Mouse (Mus musculus) CD4-positive helper T cell, adult 2 months (primary cell): ENCODE measurements at regions not wholly inside any gene's neighbourhood (a gene's known extent, or its start where the extent isn't known, plus 50 kb on each side); places are given as distances from the start of the nearest gene placed in this dataset.

Experiments used
- DNase-seq: peaks from one replicate; pipeline ENCODE4 v3.0.0-alpha.2; 2012; ENCODE audit warnings: low read depth, missing footprints, low spot score

DNA sequence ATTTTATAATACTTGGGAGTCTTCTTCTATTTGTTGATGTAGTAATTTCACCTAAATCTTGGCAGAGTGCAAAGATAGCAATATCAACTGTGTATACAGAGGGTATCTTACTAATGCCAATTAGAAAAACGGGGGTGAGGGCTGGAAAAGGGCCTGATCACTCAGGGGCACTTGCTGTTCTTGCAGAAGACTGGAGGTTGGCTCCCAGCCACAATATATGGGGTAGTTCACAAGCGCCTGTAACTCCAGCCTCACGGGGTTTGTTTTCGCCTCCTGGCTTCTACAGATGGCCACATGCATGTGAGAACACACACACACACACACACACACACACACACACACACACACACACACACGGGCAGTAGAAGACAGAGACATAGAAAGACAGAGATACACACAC lies 185.7 kb downstream of the Plk2 start:
- DNase-seq: no peak

DNA sequence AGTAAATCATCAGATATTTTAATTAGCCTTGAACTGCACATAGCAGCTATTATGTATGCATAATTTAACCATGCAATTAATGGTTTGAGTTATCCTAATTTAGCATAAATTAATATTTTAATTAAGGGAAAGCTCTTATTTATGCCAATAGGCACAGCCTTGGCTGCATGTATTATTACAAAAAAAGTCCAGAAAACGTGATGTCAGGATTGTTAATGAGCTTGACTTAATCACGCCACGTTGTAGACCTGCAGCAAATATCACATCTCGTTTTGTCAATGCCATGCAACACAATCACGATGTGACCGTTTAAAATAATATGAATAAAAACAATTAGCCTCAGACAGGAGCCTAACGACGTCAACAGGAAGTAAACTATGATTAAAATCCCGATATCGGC lies 189.9 kb downstream of the Plk2 start:
- DNase-seq: no peak

DNA sequence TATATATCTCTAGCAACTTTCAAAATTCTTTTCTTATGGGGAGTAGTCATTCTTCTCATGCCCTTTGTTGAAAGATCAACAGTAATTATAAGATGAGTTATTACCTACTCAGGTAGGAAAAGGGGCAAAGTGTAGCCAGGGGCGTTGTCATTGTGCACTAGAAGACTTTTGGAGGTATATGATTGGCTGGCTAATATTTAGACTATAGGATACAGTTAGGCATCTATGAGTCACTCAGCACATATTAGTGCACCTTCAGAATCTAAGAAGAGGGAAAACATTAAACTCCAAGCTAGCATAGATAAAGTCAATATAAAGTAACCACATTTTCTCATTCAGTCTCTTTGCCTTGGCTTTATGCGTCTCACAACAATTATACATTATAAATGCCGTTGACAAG lies 199.8 kb downstream of the Plk2 start:
- no peak for DNase-seq

DNA sequence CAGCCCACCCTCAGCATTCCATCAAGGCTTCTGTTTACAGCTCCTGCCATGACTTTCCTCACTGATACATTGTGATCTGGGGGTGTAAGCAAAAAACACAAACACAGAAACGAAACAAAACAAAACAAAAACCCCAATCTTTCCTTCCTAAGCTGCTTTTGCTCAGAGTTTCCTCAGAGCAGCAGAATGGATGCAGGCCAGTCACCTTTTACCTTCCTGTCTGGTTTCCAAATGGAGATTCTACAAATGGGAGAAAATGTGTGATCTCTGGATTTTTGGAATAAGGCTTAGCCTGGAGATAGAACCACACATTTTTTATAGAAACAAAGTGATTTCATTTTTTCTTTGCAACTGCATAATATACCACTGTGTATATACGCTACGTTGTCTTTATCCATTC lies 204.8 kb downstream of the Plk2 start:
- DNase-seq: no peak

DNA sequence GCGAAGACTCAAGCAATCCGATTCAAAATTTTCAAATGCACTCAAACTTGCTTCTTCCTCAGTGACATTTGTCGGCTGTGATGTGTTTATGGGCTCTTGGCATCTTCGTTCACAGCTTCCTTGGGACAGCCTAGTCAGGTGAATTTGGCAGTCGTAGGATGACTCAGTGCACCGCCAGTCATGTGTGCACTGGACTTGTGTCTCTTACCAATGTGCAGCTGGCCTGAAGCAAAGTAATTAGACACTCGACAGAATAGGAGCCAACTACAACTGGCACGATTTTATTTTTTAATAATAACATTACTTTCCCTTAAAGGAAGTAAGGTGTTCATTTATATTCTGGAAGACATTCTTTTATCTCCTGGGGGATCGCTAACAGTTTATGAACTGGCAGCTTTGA lies 205.5 kb downstream of the Plk2 start:
- no peak for DNase-seq

DNA sequence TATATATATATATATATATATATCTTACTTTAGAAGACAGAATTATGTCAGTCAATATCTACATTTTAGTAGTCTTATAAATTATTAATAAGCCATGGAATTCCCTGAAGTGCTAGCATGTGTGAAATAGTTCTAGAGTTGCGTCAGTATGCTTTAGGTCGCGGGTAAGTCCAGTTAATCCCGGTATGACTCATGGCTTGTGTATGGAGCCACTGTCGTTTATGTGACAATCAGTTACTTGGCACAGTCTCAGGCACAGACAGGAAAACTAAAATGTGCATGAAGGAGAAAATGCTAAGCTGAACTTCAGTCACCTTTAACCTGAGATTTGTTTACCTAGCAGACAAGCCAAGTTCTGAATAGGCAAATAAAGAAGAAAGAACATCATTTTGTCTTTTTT lies 206.5 kb downstream of the Plk2 start:
- no peak for DNase-seq

DNA sequence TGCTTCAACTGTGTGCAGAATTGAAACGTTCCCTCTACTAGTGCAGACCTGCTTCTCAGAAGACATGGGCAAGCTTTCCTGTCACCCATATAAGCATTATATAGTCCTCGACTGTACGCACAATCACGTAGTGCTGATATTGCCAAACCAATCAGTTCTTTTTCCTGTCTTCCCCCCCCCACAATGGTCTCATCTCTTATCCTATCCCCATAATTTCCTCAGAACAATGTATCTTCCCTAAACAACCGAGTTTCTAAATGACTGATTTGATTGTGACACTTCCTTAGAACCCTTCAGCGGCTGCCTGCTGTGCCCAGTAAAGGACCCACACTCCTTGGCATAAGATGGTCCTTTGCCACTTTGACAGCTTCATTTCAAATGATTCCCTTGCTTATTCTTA lies 207.0 kb downstream of the Plk2 start:
- DNase-seq: no peak

DNA sequence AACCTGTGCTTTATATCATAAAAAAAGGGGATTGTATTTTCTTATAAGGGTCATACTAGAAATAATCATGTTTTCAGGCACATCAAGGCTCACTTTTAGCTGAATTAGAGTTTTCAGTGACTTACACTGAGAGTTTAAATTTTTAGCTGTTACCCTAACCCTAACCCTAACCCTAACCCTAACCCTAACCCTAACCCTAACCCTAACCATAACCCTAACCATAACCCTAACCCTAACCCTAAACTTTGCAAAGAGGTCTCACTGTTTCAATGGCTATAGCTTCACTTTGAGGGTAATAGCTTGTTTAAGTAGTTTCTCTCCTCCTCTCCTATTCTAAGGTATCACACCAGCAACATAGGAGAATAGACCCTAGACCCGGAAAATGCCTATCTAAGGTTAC lies 208.0 kb downstream of the Plk2 start:
- no peak for DNase-seq

DNA sequence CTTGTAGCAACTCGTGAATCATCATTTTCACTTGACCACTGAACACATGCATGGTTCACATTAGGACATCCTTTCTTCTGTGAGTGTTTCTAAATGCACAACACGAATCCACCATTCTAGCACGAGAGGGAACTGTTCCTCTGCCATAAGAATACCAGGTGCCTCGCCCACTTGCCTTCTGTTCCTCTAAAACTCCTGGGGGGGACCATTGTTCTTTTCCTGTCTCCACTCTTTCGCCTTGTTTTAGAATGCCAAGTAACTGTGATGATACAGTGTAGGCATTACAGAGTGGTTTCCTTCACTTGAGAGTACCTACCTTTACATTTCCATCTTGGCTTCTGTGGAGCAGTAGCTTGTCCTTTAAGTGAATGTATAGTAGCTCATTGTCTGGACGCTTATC lies 224.2 kb downstream of the Plk2 start:
- no peak for DNase-seq

DNA sequence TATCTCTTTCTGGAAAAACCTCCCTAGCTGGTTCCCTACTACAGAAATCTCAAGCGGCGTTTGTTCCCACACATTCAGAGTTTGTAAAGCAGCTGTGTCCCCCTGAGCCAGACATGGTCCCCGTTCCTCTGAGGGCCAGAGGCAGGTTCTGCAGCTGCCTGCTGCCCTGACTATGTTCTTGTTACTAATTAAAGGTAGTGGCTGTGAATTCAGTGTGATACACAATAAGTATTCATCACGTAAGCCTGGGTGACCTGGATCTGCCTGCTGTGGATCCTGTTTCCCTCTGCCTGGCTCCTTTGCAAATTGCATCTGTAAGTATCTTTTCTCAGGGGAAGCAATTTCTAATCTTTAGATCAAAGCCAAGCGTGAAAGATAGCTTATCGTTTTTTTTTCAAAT lies 232.3 kb downstream of the Plk2 start:
- DNase-seq: no peak

DNA sequence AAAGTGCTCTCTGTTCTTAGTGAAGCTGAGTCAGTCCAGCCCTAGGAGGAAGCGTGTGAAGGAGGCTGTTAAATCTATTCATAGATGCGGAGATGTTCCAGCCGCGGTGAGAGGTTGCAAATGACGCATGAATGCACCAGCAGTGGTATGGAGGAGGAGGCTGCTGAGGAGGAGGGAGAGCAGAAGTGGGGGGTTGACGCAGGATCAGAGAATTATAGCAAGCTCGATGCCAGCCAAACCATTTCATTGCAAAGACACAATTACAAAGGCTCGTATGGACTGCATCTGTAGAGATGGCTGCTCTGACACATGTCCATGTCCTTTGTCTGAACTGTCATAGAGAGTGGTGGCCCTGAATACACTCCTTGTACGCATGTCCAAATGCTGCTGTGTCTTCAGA lies 232.9 kb downstream of the Plk2 start:
- DNase-seq: no peak

DNA sequence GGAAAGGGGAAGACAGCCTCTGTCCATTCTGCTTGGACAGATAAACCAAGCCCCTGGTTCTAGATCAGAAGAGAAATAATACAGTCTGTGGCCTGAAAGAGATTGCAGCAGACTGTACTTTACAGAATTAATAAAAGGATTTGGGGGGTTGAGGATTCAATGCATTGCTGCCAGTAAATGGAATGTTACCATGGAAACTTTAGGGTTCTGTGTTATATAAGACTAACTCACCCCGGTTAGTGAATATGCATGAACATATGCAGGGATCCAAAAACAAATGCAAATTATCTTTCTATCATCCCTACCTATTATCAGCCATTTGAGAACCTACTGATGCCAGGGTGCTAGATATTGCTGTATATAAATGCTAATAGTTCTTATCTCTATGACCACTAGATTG lies 233.4 kb downstream of the Plk2 start:
- DNase-seq: no peak

DNA sequence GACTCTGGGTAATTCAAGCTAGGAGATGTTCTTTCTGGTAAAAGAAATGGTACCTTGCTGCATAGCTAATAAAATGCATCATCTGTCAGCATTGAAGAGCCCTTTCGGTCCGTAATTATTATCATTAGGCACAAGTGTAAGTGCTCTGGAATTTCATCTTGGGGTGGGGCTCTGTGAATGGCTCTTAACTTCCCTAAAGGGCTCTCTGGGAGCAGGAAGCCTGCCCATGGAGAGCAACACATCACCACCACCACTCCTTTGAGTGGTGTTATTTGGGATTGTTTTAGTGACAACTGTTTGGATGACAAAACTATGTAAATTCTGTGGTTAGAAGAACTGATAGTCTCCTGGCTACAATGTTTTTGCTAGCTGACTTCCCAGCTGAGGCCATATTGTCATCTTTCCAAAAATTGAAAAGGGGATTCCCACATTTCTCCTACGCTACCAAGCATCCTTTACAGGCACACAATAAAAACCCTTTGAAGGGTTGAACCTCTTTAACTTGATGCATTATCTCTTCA lies 238.5 kb downstream of the Plk2 start:
- DNase-seq: no peak

DNA sequence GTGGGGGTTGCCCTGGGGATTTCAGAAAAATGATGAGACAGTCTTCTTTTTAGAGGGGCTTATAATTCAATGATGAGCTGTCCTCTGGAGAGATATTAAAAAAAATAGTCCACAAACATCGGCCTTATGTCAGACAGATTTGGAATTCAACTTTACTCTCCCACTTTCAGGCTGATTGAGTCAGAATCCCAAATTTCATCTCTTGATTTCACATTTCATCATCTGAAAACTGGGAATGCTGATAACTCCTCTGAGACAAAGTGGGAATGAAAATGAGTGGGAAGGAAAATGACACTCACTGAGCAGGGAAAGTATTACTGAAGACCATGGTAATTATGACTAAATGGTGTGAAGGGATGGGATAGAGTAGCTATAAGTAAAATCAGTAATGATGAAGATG lies 239.1 kb downstream of the Plk2 start:
- no peak for DNase-seq

DNA sequence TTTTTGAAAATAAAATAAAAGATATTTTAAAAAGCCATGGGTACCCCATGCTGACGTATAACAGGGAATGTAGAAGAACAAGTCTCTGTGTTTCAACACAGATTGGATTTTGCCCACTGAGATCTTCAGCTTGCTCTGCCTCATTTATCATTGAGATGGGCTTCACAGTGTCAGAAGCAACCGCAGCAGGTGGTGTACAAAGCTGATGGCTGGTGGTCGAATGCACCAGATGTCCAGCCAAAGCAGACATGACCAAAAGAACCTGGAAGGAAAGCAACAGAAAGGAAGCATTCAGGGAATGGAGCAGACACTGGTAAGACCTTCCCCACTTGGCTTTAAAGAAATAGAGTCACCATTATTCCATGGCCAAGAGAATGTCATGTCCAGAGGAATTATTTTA lies 247.9 kb downstream of the Plk2 start:
- no peak for DNase-seq

DNA sequence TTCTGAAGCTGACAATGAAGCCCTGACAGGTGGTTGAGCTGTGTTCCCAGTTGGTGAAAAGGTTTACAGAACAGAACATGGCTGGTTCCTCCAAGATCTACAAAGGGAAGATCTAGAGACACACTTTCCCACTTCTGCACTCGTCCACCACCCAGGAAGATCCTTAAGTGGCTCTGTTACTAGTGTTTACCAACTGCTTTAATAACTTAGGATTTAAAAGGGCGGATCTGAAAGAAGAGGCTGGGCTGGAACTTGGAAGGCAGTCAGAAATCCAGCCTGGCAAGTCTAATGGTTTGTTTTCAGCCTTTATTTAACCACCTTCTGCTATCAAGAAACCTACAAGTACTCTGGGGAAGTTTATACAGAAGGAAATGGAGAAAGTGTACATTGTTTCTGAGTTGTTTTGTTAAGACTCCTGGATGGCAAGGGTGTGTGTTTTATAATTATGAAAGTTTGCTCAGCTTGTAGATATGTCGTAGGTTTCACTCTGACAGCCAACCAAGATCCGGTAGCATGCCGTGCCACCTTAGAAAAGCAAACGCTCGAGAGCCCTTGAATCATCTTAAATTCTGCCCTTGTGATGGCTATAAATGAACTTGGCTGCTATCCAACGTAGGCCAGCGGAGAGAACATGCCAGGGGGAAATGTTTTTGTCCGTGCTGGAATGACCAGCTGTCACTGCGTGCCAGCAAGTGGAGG lies 248.5 kb downstream of the Plk2 start:
- no peak for DNase-seq

DNA sequence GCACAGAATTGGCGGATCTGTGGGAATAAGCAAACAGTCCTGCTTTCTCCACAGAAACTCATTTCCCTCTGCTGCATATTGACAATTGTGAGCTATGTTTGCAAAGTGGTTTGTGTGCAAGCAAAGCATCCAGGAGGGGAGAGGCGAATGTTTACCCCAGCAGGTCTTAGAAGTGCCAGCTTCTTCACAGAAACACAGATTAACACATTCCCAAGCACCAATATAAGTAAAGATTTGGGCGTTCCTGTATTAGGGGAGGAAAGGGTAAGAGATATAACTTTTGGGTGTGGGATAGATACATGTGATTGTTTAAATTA lies 249.0 kb downstream of the Plk2 start:
- DNase-seq: no peak

DNA sequence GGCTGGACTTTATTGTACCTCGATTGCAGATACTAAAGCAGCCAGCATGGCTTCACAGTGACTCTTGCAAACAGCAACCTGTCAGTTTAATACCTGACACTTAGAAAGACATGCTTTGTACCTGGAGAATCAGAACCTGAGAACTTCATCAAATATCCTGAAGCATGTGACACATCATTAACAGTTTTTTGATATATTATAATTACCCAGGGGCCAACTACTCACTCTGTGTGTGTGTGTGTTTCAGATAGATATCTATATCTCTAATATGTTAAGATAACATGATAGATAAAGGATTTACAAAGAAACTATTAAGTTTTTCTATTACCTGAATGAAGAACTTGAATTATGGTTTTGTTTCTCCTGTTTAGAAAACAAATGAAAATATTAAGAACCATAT lies 254.5 kb downstream of the Plk2 start:
- no peak for DNase-seq

DNA sequence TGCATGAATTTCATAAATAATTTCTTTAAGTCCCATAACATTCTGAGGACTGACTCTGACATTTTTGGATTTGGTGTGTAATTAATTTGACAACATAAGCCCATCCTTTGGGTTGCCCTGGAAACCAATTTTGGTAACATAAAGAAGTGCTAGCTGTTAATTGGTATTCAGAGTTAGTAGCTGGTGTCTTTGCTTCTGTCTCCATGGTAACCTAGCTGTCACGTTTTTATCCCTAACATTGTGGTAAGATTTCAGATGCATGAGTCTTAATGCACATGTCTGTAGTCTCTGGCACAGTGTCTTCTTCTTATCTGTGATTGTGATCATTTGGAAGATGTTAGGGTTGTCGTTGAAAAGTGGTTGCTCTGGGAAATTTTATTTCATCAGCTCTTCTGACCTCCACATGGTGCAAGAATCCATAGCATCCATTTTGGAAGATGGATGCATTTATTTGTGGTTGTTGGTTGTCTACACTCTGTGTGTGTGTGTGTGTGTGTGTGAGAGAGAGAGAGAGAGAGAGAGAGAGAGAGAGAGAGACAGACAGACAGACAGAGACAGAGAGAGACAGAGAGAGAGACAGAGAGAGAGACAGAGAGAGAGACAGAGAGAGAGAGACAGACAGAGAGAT lies 255.1 kb downstream of the Plk2 start:
- DNase-seq: no peak

DNA sequence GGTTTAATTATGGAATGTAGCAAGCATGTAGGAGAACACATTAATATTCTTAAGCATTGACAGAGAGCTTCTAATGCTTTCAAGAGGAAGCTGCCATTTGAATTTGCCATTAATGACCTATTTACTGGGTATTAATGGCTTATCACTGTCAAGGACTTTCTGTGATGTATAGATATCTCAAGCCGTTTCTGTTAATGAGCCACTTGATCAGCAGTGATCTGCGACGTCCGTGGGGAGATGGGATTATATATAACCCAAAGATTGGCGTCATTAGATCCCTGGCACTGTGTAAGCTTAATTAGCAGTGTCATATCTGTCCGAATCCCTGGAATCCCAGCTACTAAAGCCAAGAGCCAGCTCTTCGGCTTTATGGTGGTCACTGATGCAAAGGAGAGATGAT lies 257.4 kb downstream of the Plk2 start:
- no peak for DNase-seq

DNA sequence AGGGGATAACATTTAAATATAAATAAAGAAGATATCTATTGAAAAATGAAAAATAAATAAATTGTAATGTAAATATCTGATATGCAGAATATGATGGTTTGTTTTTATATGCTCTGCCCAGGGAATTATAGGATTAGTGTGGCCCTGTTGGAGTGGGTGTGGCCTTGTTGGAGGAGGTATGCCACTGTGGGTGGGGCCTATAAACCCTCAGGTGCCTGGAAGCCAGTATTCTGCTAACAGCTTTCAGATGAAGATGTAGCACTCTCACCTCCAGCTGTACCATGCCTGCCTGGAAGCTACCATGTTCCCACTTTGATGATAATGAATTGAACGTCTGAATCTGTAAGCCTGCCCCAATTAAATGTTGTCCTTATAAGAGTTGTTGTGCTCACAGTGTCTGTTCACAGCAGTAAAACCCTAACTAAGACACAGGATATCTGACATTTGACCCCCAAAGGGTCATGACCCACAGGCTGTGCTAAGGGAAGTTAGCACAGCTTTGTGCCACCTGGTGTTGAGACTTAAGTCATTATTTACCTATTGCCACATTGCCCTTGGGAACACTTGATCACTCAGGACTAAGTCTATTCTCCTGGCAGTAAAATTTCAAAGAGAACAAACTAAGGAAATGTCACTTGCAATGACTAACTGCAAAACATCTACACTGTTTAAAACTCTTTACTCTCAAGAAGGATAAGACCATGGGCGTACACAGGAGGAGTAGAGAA lies 270.4 kb downstream of the Plk2 start:
- no peak for DNase-seq

DNA sequence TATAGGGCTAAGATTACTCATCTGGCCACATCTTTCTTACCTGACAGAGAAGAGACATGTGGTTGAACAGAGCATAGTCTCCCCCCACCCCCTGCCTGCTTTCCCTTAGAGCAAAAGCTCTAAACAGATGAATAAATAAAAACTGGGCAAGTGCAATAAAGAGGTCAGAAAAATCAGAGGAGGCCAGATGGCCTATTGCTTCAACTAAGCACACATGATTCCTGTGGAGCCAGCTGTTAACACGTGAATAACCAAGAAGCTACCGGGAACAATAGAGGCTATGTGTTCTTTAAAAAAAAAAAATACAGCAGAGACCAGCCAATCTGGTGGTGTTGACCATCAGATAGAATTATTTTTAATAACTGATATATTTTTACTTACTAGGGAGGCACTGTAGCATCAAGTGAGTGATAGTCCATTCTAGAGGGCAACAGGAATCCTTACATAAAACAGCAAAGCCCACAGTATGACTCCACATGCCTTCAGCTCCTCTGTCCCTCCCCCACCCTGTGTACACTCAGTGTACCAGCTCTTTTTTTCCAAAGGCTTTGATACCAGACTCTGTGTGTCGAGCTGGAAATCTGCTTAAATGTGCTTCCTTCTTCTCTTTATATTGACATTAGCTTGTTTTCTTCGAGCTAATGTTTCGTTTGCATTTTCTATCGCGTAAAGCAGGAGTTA lies 272.6 kb downstream of the Plk2 start:
- no peak for DNase-seq

DNA sequence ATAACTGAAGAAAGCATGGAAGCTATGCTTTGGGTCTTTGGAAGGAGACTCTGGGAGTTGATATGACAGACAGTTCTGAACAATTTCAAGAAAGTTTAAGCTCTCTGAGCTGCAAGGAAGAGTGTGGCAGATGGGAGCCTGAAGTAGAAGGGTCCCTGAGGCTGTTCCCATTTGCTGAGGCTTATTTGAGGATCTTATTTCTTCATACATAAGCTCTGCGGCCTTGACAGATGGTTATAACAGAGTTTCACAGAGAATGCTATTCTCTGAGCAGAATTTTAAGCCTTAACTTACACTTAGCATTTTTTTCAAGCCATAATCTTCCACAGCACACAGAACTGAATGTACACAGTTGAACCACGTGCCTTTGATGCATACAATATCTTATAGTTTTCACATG lies 278.7 kb downstream of the Plk2 start:
- no peak for DNase-seq
